Mouse (Mus musculus) left cerebral cortex, postnatal 4 days (tissue): ENCODE measurements at regions not wholly inside any gene's neighbourhood (a gene's known extent, or its start where the extent isn't known, plus 50 kb on each side); places are given as distances from the start of the nearest gene placed in this dataset.

Experiments
- DNase-seq: peaks from one replicate; pipeline ENCODE4 v3.0.0-alpha.2; 2022
- intact Hi-C: fragments of 180-260 bp; cut with DNase I; formaldehyde crosslinking; loops from one replicate; pipeline ENCODE4 v1.15.1; 2025

- intact Hi-C loops = no loop called here
These were observed 76.2 kb upstream of the S1pr3 start for GRCm38 (mm10) chr13:51332271-51332670.

GRCm38 (mm10) chr13:51333481-51333880 lies 75.0 kb upstream of the S1pr3 start:
- no peak for DNase-seq
- intact Hi-C loops = no loop called here

More at GRCm38 (mm10) chr13:51332271-51332670, 76.2 kb upstream of the S1pr3 start:
- DNase-seq = no peak

GRCm38 (mm10) chr13:51336726-51337125 lies 71.7 kb upstream of the S1pr3 start:
- intact Hi-C loops = no loop called here
- no peak for DNase-seq

- no peak for DNase-seq
- intact Hi-C loops = no loop called here
These were observed 70.5 kb upstream of the S1pr3 start for GRCm38 (mm10) chr13:51337931-51338330.

GRCm38 (mm10) chr13:51345321-51345720 lies 63.1 kb upstream of the S1pr3 start:
- intact Hi-C loops = no loop called here
- no peak for DNase-seq

- DNase-seq = peak; percentile 54
- intact Hi-C loops = no loop called here
These were observed 62.4 kb upstream of the S1pr3 start for GRCm38 (mm10) chr13:51345839-51346550.

GRCm38 (mm10) chr13:51348707-51349106 lies 59.7 kb upstream of the S1pr3 start:
- no peak for DNase-seq
- intact Hi-C loops = no loop called here

- DNase-seq = no peak
- intact Hi-C loops = no loop called here
These were observed 58.5 kb upstream of the S1pr3 start for GRCm38 (mm10) chr13:51349818-51350551.

- no peak for DNase-seq
- intact Hi-C loops = no loop called here
These were observed 55.6 kb upstream of the S1pr3 start for GRCm38 (mm10) chr13:51352874-51353273.

GRCm38 (mm10) chr13:51355507-51355906 lies 52.9 kb upstream of the S1pr3 start:
- DNase-seq = no peak
- intact Hi-C loops = no loop called here
